Mouse (Mus musculus): Measurements from ENCODE around the gene Olfr1307.

Gene Olfr1307

DNA sequence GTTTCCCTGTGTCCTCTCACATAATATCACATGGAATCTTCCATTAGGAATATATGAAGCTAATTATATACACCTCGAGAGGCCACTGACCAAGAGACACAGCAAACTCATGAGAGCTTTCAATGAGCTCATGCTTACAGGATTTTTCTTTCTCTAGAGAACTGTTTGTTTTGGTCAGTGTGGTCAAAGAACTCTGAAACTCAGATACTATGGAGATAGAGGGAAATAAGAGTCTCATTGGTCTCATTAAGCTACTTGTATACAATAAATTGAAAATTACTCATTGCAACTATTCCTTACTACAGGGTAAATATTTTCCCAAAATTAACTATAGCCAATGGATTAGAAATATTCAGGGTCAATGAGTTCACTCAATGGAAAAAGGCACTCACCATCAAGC, at the start of gene Olfr1307:
Gene Olfr1307 (minus strand): TSS at position 101 of the 400 bp plus-strand sequence.
- DNase-seq (ENCODE audit: low spot score in 2 of 2) = no peak

DNA sequence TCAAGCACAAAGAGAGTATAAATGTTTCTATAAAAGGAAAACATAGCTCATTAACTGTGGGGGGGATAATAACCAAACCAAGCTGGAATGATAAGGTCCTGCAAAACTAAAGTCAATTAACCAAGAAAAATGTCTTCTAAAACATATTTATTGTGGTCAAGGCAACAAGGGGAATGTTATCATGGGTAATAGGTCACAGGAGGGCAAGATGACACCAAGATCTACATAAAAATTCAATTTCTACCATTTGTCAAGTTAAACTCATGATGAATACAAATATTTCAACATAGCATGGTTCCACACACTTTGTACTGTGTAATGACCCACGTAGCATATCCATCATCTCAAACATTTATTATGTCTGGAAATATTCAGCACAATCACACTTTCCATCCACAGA, 40.9 kb upstream of the Olfr1307 start, which contains the start of gene Olfr1309:
Gene Olfr1309 (minus strand): TSS at position 101 of the 400 bp plus-strand sequence.
- no peak for DNase-seq (ENCODE audit: low spot score in 2 of 2)

DNA sequence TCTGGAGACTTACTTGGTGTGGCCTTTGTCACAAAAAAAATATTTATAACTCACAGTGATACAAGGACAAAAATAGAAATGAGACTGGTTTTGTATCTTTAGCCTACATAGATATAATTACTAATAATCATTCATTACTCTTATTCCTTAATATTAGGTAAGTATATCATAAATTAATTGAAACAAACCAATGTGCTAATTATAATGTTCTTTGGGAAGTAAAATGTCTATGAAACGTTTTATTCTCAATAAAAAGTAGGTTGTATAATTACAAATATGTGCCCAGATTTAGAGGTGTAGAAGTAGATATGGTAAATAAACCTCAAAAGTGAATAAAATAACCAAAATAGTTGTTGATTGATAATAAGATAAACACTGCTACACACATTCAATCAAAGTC, 15.6 kb upstream of the Olfr1307 start, which contains the start of gene Olfr1308:
Gene Olfr1308 (minus strand): TSS at position 101 of the 400 bp plus-strand sequence.
- DNase-seq (ENCODE audit: low spot score in 2 of 2) = no peak

DNA sequence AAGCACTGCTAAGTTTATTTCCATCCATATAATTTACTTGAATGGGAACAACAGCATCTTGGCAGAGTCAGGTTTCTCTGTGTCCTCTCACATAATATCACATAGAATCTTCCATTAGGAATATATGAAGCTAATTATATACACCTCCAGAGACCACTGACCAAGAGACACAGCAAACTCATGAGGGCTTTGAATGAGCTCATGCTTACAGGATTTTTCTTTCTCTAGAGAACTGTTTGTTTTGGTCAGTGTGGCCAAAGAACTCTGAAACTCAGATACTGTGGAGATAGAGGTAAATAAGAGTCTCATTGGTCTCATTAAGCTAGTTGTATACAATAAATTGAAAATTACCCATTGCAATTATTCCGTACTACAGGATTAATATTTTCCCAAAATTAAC, 33.1 kb downstream of the Olfr1307 start, which contains the start of gene Olfr1306:
Gene Olfr1306 (minus strand): TSS at position 101 of the 400 bp plus-strand sequence.
- DNase-seq (ENCODE audit: low spot score in 2 of 2) = no peak
